Mouse (Mus musculus) intestine, embryonic 14.5 days (tissue): ENCODE results near the gene Nr2c1. TPM values are rescaled to one million over a fixed set of nuclear protein-coding genes. Genes with fewer than 3 reads are reported as not detected.

Experiments
- ATAC-seq: fragments of 200-750 bp; cut with Nextera tagmentation; replicated peaks from 2 replicates; pipeline ENCODE4 v1.8.0; 2017; ENCODE audit warnings: low read depth, moderate number of reproducible peaks, moderate TSS enrichment, moderate library complexity; ENCODE audit not compliant: low FRiP score, low TSS enrichment
- DNase-seq: peaks from one replicate; pipeline ENCODE4 v3.0.0-alpha.2; 2018; ENCODE audit warnings: low spot score
- H3K27ac ChIP-seq: fragments of 300-500 bp; sonication (generic); 2 replicates; pipeline ENCODE4 v1.5.1; 2014; ENCODE audit warnings: low read depth, mild to moderate bottlenecking, control low read depth
- H3K27me3 ChIP-seq: fragments of 300-500 bp; sonication (generic); replicated peaks from 2 replicates; pipeline ENCODE4 v1.6.1; 2014; ENCODE audit warnings: low read length, control low read depth; ENCODE audit not compliant: control insufficient read depth, insufficient read depth
- H3K36me3 ChIP-seq: fragments of 300-500 bp; sonication (generic); 2 replicates; pipeline ENCODE4 v1.6.1; 2014; ENCODE audit warnings: low read length, control low read depth; ENCODE audit not compliant: control insufficient read depth, insufficient read depth
- H3K4me1 ChIP-seq: fragments of 300-500 bp; sonication (generic); replicated peaks from 2 replicates; pipeline ENCODE4 v1.6.1; 2014; ENCODE audit warnings: low read length, control low read depth, mixed read lengths; ENCODE audit not compliant: control insufficient read depth, insufficient read depth
- H3K4me2 ChIP-seq: fragments of 300-500 bp; sonication (generic); 2 replicates; pipeline ENCODE4 v1.6.1; 2014; ENCODE audit warnings: low read length
- H3K4me3 ChIP-seq: fragments of 300-500 bp; sonication (generic); 2 replicates; pipeline ENCODE4 v1.5.1; 2014; ENCODE audit warnings: low read depth, low read length, control low read depth, mixed read lengths
- H3K9ac ChIP-seq: fragments of 300-500 bp; sonication (generic); 2 replicates; pipeline ENCODE4 v1.6.1; 2014; ENCODE audit warnings: mild to moderate bottlenecking, low read length
- H3K9me3 ChIP-seq: fragments of 300-500 bp; sonication (generic); 2 replicates; pipeline ENCODE4 v1.6.1; 2016; ENCODE audit warnings: low read length, control low read depth; ENCODE audit not compliant: control insufficient read depth
- WGBS: fragments of 180-500 bp; shearing (Covaris S2); extraction: QIAGEN DNeasy Blood & Tissue Kit; methylation state at CpG from one replicate; pipeline ENCODE4 v1.1.7; 2014; 5-methylcytosine and 5-hydroxymethylcytosine counted together
- polyA plus RNA-seq: library from polyadenylated mRNA; unstranded; fragments of >200 nt; fragmentation: Nextera tagmentation; extraction: Ambion mirVana; gene quantifications from 2 replicates; pipeline ENCODE4 v1.2.1, GENCODE M21; 2014

Gene Nr2c1
- polyA plus RNA-seq, 1 experiment from 2014 or later = 10.7 TPM

DNA sequence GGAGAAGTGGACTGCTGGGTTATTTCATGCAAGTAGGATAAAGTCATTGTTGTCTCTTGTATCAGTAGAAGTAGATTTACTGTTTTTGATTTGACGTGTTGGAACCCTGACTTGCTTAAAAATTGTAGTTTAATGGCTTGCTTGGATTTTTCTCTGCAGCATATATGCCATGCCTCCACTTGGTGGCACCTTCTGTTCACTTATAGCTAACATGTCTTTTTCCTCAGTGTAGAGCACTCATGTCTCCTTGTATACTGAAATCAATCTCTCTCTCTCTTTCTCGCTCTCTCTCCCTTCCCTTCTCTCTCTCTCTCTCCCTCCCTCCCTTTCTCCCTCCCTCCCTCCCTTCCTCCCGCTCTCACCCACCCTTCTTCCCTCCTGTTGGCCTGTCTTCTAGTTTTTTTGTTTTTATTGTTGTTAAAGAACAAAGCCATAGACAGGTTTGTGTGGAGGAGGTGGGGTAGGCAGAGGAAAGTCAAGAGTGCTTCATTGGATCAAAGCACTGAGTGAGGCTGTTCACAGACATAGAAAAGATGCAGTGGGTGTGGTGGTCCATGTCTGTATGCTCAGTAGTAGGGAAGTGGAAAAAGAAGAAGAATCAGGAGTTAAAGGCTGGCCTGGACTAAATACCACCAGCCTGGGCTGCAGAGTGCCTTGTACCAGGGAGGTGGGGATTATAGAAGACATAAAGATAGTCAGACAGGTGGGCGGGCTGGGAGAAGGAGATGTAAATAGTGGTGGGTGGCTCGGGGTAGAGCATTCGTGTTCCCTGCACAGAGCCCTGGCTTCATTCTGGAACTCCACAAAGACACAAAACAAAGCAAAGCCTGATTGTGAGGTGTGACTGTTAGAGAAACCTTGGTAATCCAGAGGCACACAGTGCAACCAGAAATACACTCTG lies 63.1 kb downstream of the Nr2c1 start:
- ATAC-seq (no peak), DNase-seq (no peak)
- no peak overlapping the region for H3K4me3 ChIP-seq
- no peak overlapping the region for H3K9ac ChIP-seq
- H3K4me2 ChIP-seq = no peak overlapping the region
- no peak overlapping the region for H3K27ac ChIP-seq
- 80% methylated on average over 6 of the region's 6 CpGs for WGBS
- H3K4me1 ChIP-seq = no peaks in the 10 kb centered on the region
- no peaks in the 10 kb centered on the region for H3K27me3 ChIP-seq
- H3K9me3 ChIP-seq = no peaks in the 10 kb centered on the region
- peaks cover 52% of the 10 kb centered on the region for H3K36me3 ChIP-seq

DNA sequence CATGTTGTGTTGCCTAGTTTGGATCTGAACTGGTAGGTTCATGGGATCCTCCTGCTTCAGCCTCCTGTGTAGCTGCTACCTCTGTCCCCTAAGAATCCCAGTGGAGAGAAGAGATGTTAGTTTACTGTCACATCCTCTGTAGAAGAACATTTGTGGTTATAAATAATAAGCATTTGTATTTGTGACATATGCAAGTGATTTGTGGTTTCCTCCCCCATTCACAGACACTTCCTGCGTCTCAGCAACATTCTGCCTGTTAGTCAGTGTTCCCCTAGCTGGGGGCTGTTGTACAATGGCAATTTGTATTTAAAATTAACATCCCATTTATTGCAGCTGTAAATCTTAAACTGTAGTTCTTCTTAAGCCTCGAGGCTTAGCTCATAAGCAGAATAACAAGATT lies 63.9 kb downstream of the Nr2c1 start:
- ATAC-seq = no peak
- Histone ChIP-seq H3K9me3 (no peaks in the 10 kb centered on the region), H3K27me3 (no peaks in the 10 kb centered on the region), H3K4me3 (no peak overlapping the region), H3K36me3 (peaks cover 44% of the 10 kb centered on the region), H3K9ac (no peak overlapping the region), H3K27ac (no peak overlapping the region), H3K4me1 (no peaks in the 10 kb centered on the region), H3K4me2 (no peak overlapping the region)
- no peak for DNase-seq
- 65% methylated on average over 2 of the region's 2 CpGs for WGBS

DNA sequence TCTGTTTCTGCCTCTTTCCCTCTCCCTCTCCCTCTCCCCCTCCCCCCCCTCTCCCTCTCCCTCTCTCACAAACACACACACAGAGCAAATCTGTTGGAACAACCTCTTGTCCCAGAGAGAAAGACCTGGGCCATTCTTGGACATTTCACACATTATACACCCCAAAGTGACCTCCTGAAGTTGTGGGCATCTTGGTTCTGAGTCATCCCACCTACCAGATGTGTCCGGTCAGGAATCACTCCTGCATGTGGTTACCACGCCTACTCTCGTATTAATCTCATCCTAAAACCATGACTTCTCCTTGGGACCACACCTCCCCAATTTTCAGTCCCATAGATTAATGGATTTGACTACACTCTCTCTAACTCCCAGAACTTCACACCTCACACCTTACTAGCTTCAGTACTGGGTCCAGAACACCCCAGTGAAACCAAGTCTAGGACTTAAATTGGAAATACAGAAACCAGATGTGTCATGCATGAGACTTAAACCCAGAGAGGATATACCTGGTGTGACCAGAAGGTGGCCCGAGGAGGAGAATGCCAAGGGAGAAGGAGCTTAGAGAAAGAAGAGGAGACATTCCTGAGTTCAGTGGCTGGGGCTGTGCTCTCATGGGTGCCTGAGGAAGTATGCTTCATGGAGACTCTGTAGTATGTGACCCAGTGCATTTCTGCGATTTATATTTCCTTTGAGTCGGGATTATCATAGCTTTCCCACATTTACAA lies 77.4 kb downstream of the Nr2c1 start:
- H3K9ac ChIP-seq = no peak overlapping the region
- no peak overlapping the region for H3K4me3 ChIP-seq
- H3K9me3 ChIP-seq = no peaks in the 10 kb centered on the region
- no peak for ATAC-seq
- H3K27me3 ChIP-seq = no peaks in the 10 kb centered on the region
- H3K36me3 ChIP-seq = peaks cover 11% of the 10 kb centered on the region
- no peak overlapping the region for H3K4me2 ChIP-seq
- no peak overlapping the region for H3K27ac ChIP-seq
- 78% methylated on average over 6 of the region's 6 CpGs for WGBS
- no peaks in the 10 kb centered on the region for H3K4me1 ChIP-seq
- DNase-seq = no peak

DNA sequence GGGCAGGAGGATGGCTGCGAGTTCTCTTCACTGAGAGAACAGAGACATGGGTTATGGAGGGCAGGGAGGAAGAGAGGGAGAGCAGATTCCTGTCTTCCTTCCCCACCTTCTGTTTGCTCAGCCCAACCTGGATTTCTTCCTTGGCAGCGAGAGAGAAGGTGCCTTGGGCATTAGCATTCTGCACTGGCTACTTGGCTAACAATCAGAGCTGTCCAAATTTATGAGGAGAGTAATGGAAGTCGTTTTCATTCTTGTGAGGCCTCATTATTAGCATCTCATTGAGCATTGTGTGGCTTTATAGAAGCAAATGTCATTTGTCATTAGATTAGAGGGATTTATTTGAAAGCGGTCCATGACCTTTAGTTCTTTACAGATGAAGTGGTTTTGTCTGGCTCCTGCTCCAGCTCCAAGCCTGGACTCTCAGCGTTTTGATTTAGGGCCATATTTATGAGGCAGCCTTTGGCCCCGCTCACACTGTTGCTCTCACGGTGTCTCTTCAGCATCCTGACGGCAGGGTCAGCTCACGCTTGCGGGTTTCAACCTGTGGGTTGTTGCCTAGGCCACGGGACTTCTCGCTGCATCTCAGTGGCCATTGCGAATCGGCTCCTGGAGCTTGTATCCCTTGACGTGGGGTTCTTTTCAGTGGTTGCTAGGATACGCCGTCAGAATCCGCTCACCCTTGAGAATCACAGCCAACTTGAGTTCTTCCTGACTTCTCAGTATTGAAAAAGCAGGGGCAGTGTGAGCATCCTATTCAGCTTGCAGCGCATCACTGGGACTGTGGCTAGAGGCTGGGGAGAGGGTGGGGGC lies 82.6 kb downstream of the Nr2c1 start:
- Histone ChIP-seq H3K9me3 (no peaks in the 10 kb centered on the region), H3K27ac (no peak overlapping the region), H3K9ac (no peak overlapping the region), H3K4me3 (no peak overlapping the region), H3K4me1 (no peaks in the 10 kb centered on the region), H3K36me3 (no peaks in the 10 kb centered on the region), H3K27me3 (no peaks in the 10 kb centered on the region), H3K4me2 (no peak overlapping the region)
- no peak for ATAC-seq
- 43% methylated on average over 19 of the region's 19 CpGs for WGBS
- no peak for DNase-seq

DNA sequence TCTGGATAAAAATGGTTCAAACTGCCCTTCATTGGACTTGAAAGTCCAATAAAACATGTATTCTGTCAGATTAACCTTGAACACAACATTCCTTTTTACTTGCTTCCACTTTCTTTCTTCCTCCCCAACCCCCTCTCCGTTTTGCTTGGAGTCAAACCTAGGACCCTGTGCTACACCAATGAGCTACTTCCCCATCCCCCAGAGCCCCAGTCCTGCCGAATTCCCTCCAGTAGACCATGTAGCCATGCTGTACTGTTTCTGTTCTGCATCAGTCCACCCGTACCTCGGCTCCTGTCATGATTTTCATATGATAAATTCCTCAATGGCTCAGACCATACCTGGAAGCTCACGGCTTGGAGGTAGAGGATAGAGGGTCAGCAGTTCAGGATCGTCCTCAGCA lies 83.2 kb downstream of the Nr2c1 start:
- Histone ChIP-seq H3K27ac (no peak overlapping the region), H3K4me2 (no peak overlapping the region), H3K9me3 (no peaks in the 10 kb centered on the region), H3K9ac (no peak overlapping the region), H3K4me1 (no peaks in the 10 kb centered on the region), H3K36me3 (no peaks in the 10 kb centered on the region), H3K27me3 (no peaks in the 10 kb centered on the region), H3K4me3 (no peak overlapping the region)
- no peak for ATAC-seq
- DNase-seq = no peak
- WGBS = 78% methylated on average over 6 of the region's 6 CpGs

DNA sequence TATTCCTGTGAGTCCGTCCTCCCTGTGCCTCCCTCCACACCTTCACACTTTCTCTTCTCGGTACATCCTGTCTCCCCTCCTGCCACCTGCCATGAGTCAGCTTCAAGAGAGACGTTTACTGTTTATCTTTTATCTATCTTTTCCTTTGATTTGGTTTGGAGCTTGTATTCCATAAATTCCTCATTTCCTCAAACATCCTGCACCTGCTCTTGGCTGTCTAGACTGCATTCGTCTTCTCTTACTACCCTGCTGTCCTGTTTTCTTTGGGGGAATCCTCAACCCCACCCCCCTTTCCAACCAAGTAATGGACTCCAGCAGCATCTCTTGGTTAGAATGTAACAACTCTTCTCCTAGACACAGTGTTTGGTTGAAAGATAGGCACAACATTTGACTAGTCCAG lies 87.4 kb downstream of the Nr2c1 start:
- Histone ChIP-seq H3K4me2 (no peak overlapping the region), H3K9me3 (no peaks in the 10 kb centered on the region), H3K9ac (no peak overlapping the region), H3K27me3 (no peaks in the 10 kb centered on the region), H3K4me3 (no peak overlapping the region), H3K36me3 (no peaks in the 10 kb centered on the region), H3K27ac (no peak overlapping the region), H3K4me1 (no peaks in the 10 kb centered on the region)
- no peak for DNase-seq
- no peak for ATAC-seq
- WGBS = 33% methylated on average over 4 of the region's 4 CpGs

DNA sequence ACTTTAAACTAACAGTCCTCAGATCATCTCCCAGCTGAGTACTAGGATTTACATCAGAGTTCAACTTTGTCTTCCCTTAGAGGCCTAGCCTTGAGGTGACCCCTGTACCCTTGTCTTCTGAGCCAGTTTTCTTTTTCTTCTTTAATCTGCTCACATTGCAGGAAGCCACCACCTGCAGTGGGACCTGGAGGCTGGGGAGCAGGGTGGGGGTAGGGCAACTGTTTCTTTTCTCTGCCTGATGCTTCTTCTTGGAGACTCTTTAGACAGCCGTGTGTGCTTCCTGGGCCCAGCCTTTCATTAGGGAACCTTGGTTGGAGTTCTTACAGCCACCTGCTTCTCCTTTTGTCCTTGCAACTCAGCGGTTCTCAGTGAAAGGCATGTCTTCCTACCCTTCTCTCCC lies 93.5 kb downstream of the Nr2c1 start:
- no peaks in the 10 kb centered on the region for H3K36me3 ChIP-seq
- 69% methylated on average over 2 of the region's 2 CpGs for WGBS
- no peaks in the 10 kb centered on the region for H3K27me3 ChIP-seq
- H3K9me3 ChIP-seq = no peaks in the 10 kb centered on the region; the same call in 1 of the 2 replicates
- DNase-seq (no peak), ATAC-seq (no peak)
- H3K4me2 ChIP-seq = no peak overlapping the region
- no peak overlapping the region for H3K27ac ChIP-seq
- H3K4me3 ChIP-seq = no peak overlapping the region
- no peaks in the 10 kb centered on the region for H3K4me1 ChIP-seq
- H3K9ac ChIP-seq = no peak overlapping the region
